Mouse (Mus musculus): ENCODE data around the gene Cyp3a13.

GRCm38 (mm10) chr5:137915550-137915949 lies 5.9 kb downstream of the Cyp3a13 start:
- TF ChIP-seq CTCF (IDR thresholded peaks at IDR 0.05; ENCODE audit: low read depth) (no peak), EP300 (IDR thresholded peaks at IDR 0.05; ENCODE audit: low read depth) (no peak)
